Mouse (Mus musculus) midbrain, postnatal 0 days (tissue): Measurements from ENCODE around the gene Sertad1. TPM values are rescaled to one million over a fixed set of nuclear protein-coding genes. Genes with fewer than 3 reads are reported as not detected.
A peak's percentile ranks its signal among the peaks of the same experiment; 100 is the strongest.

Source experiments
- ATAC-seq: fragments of 200-750 bp; cut with Nextera tagmentation; 2 replicates; pipeline ENCODE4 v1.8.0; 2017; ENCODE audit warnings: moderate number of reproducible peaks, mild to moderate bottlenecking, moderate TSS enrichment, moderate library complexity; ENCODE audit not compliant: low FRiP score
- DNase-seq: peaks from one replicate; pipeline ENCODE4 v3.0.0-alpha.2; 2015; ENCODE audit warnings: low spot score
- H3K27ac ChIP-seq: fragments of 300-500 bp; sonication (generic); 2 replicates; pipeline ENCODE4 v1.5.1; 2014; ENCODE audit warnings: low read depth, mild to moderate bottlenecking, low read length, mixed read lengths
- H3K27me3 ChIP-seq: fragments of 300-500 bp; sonication (generic); 2 replicates; pipeline ENCODE4 v1.6.1; 2014; ENCODE audit warnings: low read length, control low read depth, mixed read lengths; ENCODE audit not compliant: insufficient read depth
- H3K36me3 ChIP-seq: fragments of 300-500 bp; sonication (generic); 2 replicates; pipeline ENCODE4 v1.6.1; 2014; ENCODE audit warnings: low read length, control low read depth, mixed read lengths; ENCODE audit not compliant: insufficient read depth
- H3K4me1 ChIP-seq: fragments of 300-500 bp; sonication (generic); 2 replicates; pipeline ENCODE4 v1.6.1; 2014; ENCODE audit warnings: mild to moderate bottlenecking, control low read depth, antibody characterized with exemption, low read length, mixed read lengths; ENCODE audit not compliant: insufficient read depth
- H3K4me2 ChIP-seq: fragments of 300-500 bp; sonication (generic); 2 replicates; pipeline ENCODE4 v1.6.1; 2014; ENCODE audit warnings: low read depth, mild to moderate bottlenecking, low read length, mixed read lengths; ENCODE audit not compliant: poor library complexity, severe bottlenecking
- H3K4me3 ChIP-seq: fragments of 300-500 bp; sonication (generic); 2 replicates; pipeline ENCODE4 v1.5.1; 2014; ENCODE audit warnings: low read depth, mild to moderate bottlenecking, low read length, moderate library complexity
- H3K9ac ChIP-seq: fragments of 300-500 bp; sonication (generic); replicated peaks from 2 replicates; pipeline ENCODE4 v1.6.1; 2014; ENCODE audit warnings: mild to moderate bottlenecking, low read length, moderate library complexity, mixed read lengths; ENCODE audit not compliant: poor library complexity, severe bottlenecking
- H3K9me3 ChIP-seq: fragments of 300-500 bp; sonication (generic); 2 replicates; pipeline ENCODE4 v1.6.1; 2016; ENCODE audit warnings: low read length, control low read depth
- CTCF ChIP-seq: IDR thresholded peaks from 2 replicates; pipeline ENCODE4 v1.5.1; 2016; ENCODE audit warnings: antibody characterized with exemption, mild to moderate bottlenecking
- WGBS: fragments of 180-500 bp; shearing (Covaris S2); extraction: QIAGEN DNeasy Blood & Tissue Kit; methylation state at CpG from one replicate; pipeline ENCODE4 v1.1.7; 2014; 5-methylcytosine and 5-hydroxymethylcytosine counted together
- polyA plus RNA-seq: library from polyadenylated mRNA; unstranded; fragments of >200 nt; fragmentation: Nextera tagmentation; extraction: Ambion mirVana; gene quantifications from 2 replicates; pipeline ENCODE4 v1.2.1, GENCODE M21; 2015
- total RNA-seq: library from RNA; depleted of rRNA; stranded (reverse); fragments of >200 nt; gene quantifications from 2 replicates; pipeline ENCODE4 v1.2.3, GENCODE M21; 2014

Sertad1 gene
- total and polyA plus RNA-seq, 2 experiments from 2014 or later, result 6.9 to 10.5 TPM

DNA sequence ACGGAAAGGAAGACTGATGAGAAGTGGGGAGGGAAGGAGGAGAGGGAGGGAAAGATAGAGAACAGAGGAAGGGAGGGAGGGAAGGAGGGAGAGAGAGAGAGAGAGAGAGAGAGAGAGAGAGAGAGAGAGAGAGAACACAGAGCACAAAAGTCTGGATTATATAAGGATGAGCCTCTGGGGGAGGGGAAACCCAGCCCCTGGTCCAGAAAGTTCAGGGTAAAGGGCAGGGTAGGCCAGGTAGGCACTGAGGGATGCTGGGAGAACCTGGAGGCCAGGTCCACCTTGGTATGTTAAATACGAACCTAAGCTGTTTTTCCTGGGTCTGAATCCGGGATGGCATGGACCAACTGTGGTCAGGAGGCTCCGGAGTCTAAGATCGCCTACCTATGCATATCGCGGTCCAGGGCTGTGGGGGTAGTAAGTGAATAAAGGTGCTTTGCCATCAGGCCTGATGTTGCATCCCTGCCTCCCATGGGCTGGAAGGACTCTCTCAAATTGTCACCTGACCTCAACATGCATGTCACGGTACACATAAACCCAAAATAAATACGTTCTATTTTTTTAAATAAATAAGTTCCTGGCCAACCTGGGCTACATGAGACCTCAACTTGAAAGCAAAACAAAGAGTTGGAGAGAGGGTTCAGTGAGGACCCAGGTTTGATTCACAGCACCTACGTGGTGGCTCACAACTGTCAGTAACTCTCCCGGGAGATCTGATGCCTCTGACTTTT lies 15.2 kb upstream of the Sertad1 start:
- Histone ChIP-seq H3K4me1 (no peaks in the 10 kb centered on the region), H3K9ac (no peak overlapping the region), H3K27ac (no peak overlapping the region), H3K4me3 (no peak overlapping the region), H3K27me3 (no peaks in the 10 kb centered on the region), H3K36me3 (0 out of 2 replicates have a peak, but pooled peaks cover under 1% of the 10 kb centered on the region), H3K9me3 (no peaks in the 10 kb centered on the region), H3K4me2 (no peak overlapping the region)
- WGBS, result 90% methylated on average over 11 of the region's 11 CpGs
- ATAC-seq, result no peak
- no peak for TF ChIP-seq CTCF
- no peak for DNase-seq

DNA sequence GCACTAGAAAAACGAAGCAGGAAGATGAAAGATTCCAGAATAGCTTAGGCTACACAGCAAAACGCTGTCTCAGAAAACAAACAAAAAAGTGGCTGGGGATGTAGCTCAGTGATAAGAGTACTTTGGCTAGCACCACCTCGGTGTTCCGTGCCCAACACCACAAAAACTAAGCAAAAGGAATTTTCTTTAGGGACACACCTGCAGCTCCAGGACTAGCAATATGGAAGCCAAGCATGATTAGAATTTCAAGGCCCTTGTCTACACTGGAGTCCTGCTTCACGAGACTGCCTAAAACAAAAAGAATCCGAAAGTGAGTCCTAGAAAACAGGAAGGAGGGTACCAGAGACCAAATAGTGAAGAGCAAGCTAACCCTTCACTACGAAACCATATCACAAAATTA lies 14.1 kb upstream of the Sertad1 start:
- Histone ChIP-seq H3K36me3 (0 out of 2 replicates have a peak, but pooled peaks cover 3% of the 10 kb centered on the region), H3K9me3 (no peaks in the 10 kb centered on the region), H3K9ac (no peak overlapping the region), H3K4me2 (peak overlapping the region; percentile 87), H3K4me3 (peak overlapping the region; percentile 57), H3K27ac (no peak overlapping the region), H3K27me3 (no peaks in the 10 kb centered on the region), H3K4me1 (no peaks in the 10 kb centered on the region)
- DNase-seq (no peak), ATAC-seq (no peak)
- no peak for TF ChIP-seq CTCF
- WGBS, result 35% methylated on average over 7 of the region's 7 CpGs

DNA sequence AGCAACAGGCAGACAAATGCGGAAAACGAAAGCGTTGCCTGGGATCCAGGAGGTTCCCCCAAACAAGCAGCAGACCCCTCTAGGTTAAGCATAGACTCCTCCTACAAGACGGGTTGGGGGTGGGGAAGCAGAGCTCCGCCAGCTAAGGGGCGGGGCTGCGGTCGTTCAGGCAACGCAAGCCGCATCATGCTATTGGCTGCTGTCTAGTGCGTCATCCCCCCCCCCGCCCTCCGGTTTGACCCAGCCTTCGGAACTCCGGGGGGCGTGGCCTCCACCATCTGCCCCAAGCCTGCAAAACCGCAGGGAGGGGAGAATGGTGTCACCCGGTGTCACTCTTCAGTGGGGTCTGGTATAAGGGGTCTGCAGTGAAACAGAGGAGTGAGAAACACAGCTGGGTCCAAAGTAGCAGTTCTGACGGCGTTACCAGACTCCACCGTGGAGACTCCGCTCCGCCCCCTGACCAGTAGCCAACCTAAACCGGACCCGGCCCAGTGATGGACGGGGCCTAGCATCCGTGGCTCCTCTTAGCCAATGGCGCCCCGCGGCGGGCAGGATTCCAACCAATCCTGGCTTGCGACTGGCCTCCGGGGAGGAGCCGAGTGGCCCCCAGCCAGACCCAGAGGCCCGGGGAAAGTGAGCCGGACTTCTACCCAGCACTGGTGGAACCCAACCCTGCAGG lies 13.4 kb upstream of the Sertad1 start, which contains the start of gene Sertad3:
Gene Sertad3, plus strand, starts transcription at position 613 of the 679 bp plus-strand sequence.
- no peak; the same call in 1 of the 2 replicates for TF ChIP-seq CTCF
- H3K9me3 ChIP-seq, result no peaks in the 10 kb centered on the region
- 0 out of 2 replicates have a peak, but pooled peaks cover 3% of the 10 kb centered on the region for H3K36me3 ChIP-seq
- H3K9ac ChIP-seq, result peak within 1 kb of the TSS; percentile 36; the same call in 1 of the 2 replicates
- peak within 1 kb of the TSS; percentile 87 for H3K4me2 ChIP-seq
- WGBS, result 0% methylated on average over 36 of the region's 36 CpGs
- H3K27me3 ChIP-seq, result no peaks in the 10 kb centered on the region
- DNase-seq, result peak; percentile 98
- H3K4me1 ChIP-seq, result no peaks in the 10 kb centered on the region
- peak; percentile 89 for ATAC-seq
- H3K4me3 ChIP-seq, result peak within 1 kb of the TSS; percentile 57
- H3K27ac ChIP-seq, result peak within 1 kb of the TSS; percentile 60

DNA sequence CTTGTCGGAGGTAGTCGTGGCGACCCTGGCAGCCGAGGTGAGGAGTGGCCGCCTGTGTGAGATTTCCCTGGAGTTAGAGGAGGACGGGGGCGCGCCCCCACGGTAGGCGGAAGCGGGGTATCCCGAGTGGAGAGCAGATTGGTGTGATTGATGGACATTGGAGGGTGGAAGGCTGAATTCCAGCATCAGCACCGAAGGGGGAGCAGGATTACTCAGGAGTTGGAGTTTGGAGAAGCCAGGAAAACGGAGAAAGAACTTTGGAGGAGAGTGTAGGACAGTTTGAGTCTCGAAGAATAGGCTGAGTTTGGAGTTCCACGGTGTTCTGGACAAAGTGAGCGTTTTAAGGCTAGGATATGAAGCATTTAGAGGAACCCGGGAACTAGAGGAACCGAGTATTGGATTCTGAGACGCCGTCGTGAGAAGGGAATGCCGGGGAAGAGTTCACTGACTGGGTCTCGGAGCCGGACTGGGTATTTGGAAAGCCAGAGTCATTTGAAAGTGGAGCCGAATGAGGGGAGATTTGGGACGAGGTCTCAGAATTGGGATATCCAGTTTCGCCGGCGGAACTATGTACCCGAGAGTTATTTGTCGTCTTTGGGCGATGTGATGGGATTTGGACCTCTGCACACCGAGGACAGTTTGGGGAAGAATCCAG lies 12.7 kb upstream of the Sertad1 start:
- no peak for TF ChIP-seq CTCF
- DNase-seq (no peak), ATAC-seq (no peak)
- H3K9ac ChIP-seq, result peak overlapping the region; percentile 36; the same call in 1 of the 2 replicates
- WGBS, result under 1% methylated on average over 34 of the region's 34 CpGs
- H3K36me3 ChIP-seq, result 0 out of 2 replicates have a peak, but pooled peaks cover 3% of the 10 kb centered on the region
- no peaks in the 10 kb centered on the region for H3K27me3 ChIP-seq
- H3K9me3 ChIP-seq, result no peaks in the 10 kb centered on the region
- no peaks in the 10 kb centered on the region for H3K4me1 ChIP-seq
- H3K4me3 ChIP-seq, result peak overlapping the region; percentile 57
- peak overlapping the region; percentile 87 for H3K4me2 ChIP-seq
- H3K27ac ChIP-seq, result peak overlapping the region; percentile 60

DNA sequence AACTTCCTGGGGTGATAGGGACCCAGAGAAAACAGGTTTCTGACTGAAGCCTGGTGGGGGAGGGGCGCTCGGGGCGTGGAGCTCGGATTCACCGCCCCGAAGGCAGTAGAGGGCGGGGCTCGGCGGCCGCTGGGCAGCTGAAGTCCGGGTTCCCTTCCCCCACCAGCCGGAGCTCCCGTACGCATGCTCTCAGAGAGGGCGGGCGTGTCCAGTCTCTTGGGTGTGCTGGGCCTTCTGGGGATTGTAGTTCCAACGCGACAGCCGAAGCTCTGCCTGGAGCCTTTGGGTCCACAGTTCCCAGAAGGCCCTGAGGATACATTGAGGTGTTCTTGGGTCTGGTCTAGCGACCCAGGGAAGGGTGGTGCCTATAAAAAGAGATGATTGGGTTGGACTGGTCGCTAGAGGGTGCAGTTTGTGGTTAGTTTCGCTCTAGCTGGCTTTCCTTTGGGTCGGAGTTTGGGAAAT lies 12.2 kb upstream of the Sertad1 start:
- TF ChIP-seq CTCF, result peak; percentile 77
- H3K4me1 ChIP-seq, result no peaks in the 10 kb centered on the region
- H3K36me3 ChIP-seq, result 0 out of 2 replicates have a peak, but pooled peaks cover 3% of the 10 kb centered on the region
- H3K9ac ChIP-seq, result no peak overlapping the region; the same call in 1 of the 2 replicates
- no peaks in the 10 kb centered on the region for H3K27me3 ChIP-seq
- WGBS, result under 1% methylated on average over 23 of the region's 23 CpGs
- ATAC-seq (peak; percentile 91), DNase-seq (peak; percentile 99)
- peak overlapping the region; percentile 60 for H3K27ac ChIP-seq
- peak overlapping the region; percentile 87 for H3K4me2 ChIP-seq
- H3K9me3 ChIP-seq, result no peaks in the 10 kb centered on the region
- peak overlapping the region; percentile 57 for H3K4me3 ChIP-seq
